Mouse (Mus musculus): Measurements from ENCODE around the gene Agap2. TPM values are rescaled to one million over a fixed set of nuclear protein-coding genes. Genes with fewer than 3 reads are reported as not detected.

Agap2 gene
- polyA plus RNA-seq, 1 experiment from 2014 or later = 0.88 TPM

- Histone ChIP-seq H3K36me3 (replicated peaks; ENCODE audit: insufficient read depth, low read length) (no peaks in the 10 kb centered on the region), H3K4me1 (ENCODE audit: insufficient read depth) (peaks cover 14% of the 10 kb centered on the region), H3K9me3 (ENCODE audit: low read length) (no peaks in the 10 kb centered on the region), H3K27ac (ENCODE audit: low read depth) (no peak overlapping the region), H3K4me3 (ENCODE audit: low read depth, low read length) (no peak overlapping the region), H3K27me3 (ENCODE audit: insufficient read depth, low read length) (0 out of 2 replicates have a peak, but pooled peaks cover under 1% of the 10 kb centered on the region), H3K4me2 (ENCODE audit: low read depth, low read length) (no peak overlapping the region), H3K9ac (replicated peaks) (no peak overlapping the region)
- TF ChIP-seq EP300 (IDR thresholded peaks at IDR 0.05; ENCODE audit: low read depth) (no peak), CTCF (IDR thresholded peaks at IDR 0.05; ENCODE audit: low read depth) (no peak)
- DNase-seq = no peak
- WGBS (ENCODE audit: insufficient replicate concordance) = 90% methylated on average over 9 of the region's 9 CpGs
- no peak for ATAC-seq
Measured at GRCm38 (mm10) chr10:127085052-127085451, 10.0 kb downstream of the Agap2 start.

GRCm38 (mm10) chr10:127085633-127086032 lies 10.5 kb downstream of the Agap2 start:
- peaks cover 6% of the 10 kb centered on the region for H3K27me3 ChIP-seq (ENCODE audit: insufficient read depth, low read length)
- H3K27ac ChIP-seq (ENCODE audit: low read depth) = no peak overlapping the region
- ATAC-seq (no peak), DNase-seq (no peak)
- WGBS (ENCODE audit: insufficient replicate concordance) = 81% methylated on average over 6 of the region's 6 CpGs
- H3K9me3 ChIP-seq (ENCODE audit: low read length) = no peaks in the 10 kb centered on the region
- no peak overlapping the region for H3K4me3 ChIP-seq (ENCODE audit: low read depth, low read length)
- no peak overlapping the region for H3K9ac ChIP-seq (replicated peaks)
- no peak for TF ChIP-seq EP300 (IDR thresholded peaks at IDR 0.05; ENCODE audit: low read depth)
- no peak for TF ChIP-seq CTCF (IDR thresholded peaks at IDR 0.05; ENCODE audit: low read depth)
- peaks cover 12% of the 10 kb centered on the region for H3K4me1 ChIP-seq (ENCODE audit: insufficient read depth)
- H3K4me2 ChIP-seq (ENCODE audit: low read depth, low read length) = no peak overlapping the region
- no peaks in the 10 kb centered on the region for H3K36me3 ChIP-seq (replicated peaks; ENCODE audit: insufficient read depth, low read length)

GRCm38 (mm10) chr10:127090560-127091411 lies 15.7 kb downstream of the Agap2 start:
- Histone ChIP-seq H3K27ac (ENCODE audit: low read depth) (no peak overlapping the region), H3K9ac (replicated peaks) (no peak overlapping the region), H3K4me1 (ENCODE audit: insufficient read depth) (peaks cover 15% of the 10 kb centered on the region), H3K9me3 (ENCODE audit: low read length) (no peaks in the 10 kb centered on the region), H3K36me3 (replicated peaks; ENCODE audit: insufficient read depth, low read length) (peaks cover 10% of the 10 kb centered on the region; the same call in 1 of the 2 replicates), H3K27me3 (ENCODE audit: insufficient read depth, low read length) (peaks cover 19% of the 10 kb centered on the region), H3K4me2 (ENCODE audit: low read depth, low read length) (no peak overlapping the region), H3K4me3 (ENCODE audit: low read depth, low read length) (no peak overlapping the region)
- ATAC-seq (0 out of 2 replicates have a peak, but pooled peaks have one; percentile 11), DNase-seq (peak; percentile 56)
- TF ChIP-seq CTCF (IDR thresholded peaks at IDR 0.05; ENCODE audit: low read depth) (no peak), EP300 (IDR thresholded peaks at IDR 0.05; ENCODE audit: low read depth) (no peak)
- WGBS (ENCODE audit: insufficient replicate concordance) = 60% methylated on average over 56 of the region's 57 CpGs

- Histone ChIP-seq H3K4me1 (ENCODE audit: insufficient read depth) (peaks cover 15% of the 10 kb centered on the region), H3K27me3 (ENCODE audit: insufficient read depth, low read length) (peaks cover 19% of the 10 kb centered on the region), H3K9me3 (ENCODE audit: low read length) (no peaks in the 10 kb centered on the region), H3K4me3 (ENCODE audit: low read depth, low read length) (no peak overlapping the region), H3K9ac (replicated peaks) (no peak overlapping the region), H3K27ac (ENCODE audit: low read depth) (no peak overlapping the region), H3K36me3 (replicated peaks; ENCODE audit: insufficient read depth, low read length) (peaks cover 19% of the 10 kb centered on the region; the same call in 1 of the 2 replicates), H3K4me2 (ENCODE audit: low read depth, low read length) (no peak overlapping the region)
- TF ChIP-seq EP300 (IDR thresholded peaks at IDR 0.05; ENCODE audit: low read depth) (no peak), CTCF (IDR thresholded peaks at IDR 0.05; ENCODE audit: low read depth) (no peak)
- WGBS (ENCODE audit: insufficient replicate concordance) = 63% methylated on average over 47 of the region's 51 CpGs
- ATAC-seq (peak; percentile 10; the same call in 1 of the 2 replicates), DNase-seq (no peak)
Measured at GRCm38 (mm10) chr10:127091507-127092396, 16.7 kb downstream of the Agap2 start.

DNA sequence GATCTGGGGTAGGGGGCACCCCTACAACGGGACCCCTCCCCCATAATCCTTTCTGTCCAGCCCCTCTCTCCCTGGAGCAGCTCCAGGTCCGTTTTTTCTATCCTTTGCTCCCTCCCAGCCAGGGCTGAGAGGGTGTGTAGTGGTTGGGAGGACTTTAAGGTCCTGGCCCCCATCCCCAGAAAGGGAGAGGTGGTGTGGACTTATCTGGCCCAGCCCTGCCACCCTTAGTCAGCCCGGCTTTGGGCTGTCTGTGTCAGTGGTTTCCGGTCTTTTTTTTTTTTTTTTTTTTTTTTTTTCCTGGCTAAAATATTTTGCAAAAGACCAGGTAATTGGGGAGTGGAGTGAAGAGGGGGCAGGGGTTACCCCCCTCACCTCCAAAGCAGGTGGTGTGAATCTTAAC lies 17.7 kb downstream of the Agap2 start:
- H3K27me3 ChIP-seq (ENCODE audit: insufficient read depth, low read length) = peaks cover 19% of the 10 kb centered on the region
- H3K36me3 ChIP-seq (replicated peaks; ENCODE audit: insufficient read depth, low read length) = peaks cover 29% of the 10 kb centered on the region
- no peak overlapping the region for H3K9ac ChIP-seq (replicated peaks)
- no peaks in the 10 kb centered on the region for H3K9me3 ChIP-seq (ENCODE audit: low read length)
- no peak overlapping the region for H3K4me3 ChIP-seq (ENCODE audit: low read depth, low read length)
- no peak for TF ChIP-seq EP300 (IDR thresholded peaks at IDR 0.05; ENCODE audit: low read depth)
- TF ChIP-seq CTCF (IDR thresholded peaks at IDR 0.05; ENCODE audit: low read depth) = no peak
- peaks cover 15% of the 10 kb centered on the region for H3K4me1 ChIP-seq (ENCODE audit: insufficient read depth)
- no peak overlapping the region for H3K4me2 ChIP-seq (ENCODE audit: low read depth, low read length)
- no peak for ATAC-seq
- WGBS (ENCODE audit: insufficient replicate concordance) = 43% methylated on average over 4 of the region's 4 CpGs
- no peak for DNase-seq
- no peak overlapping the region for H3K27ac ChIP-seq (ENCODE audit: low read depth)

- TF ChIP-seq CTCF (IDR thresholded peaks at IDR 0.05; ENCODE audit: low read depth) = no peak
- Histone ChIP-seq H3K4me2 (ENCODE audit: low read depth, low read length) (no peak overlapping the region), H3K9me3 (ENCODE audit: low read length) (no peaks in the 10 kb centered on the region), H3K4me3 (ENCODE audit: low read depth, low read length) (no peak overlapping the region), H3K27me3 (ENCODE audit: insufficient read depth, low read length) (peaks cover 19% of the 10 kb centered on the region), H3K9ac (replicated peaks) (no peak overlapping the region), H3K27ac (ENCODE audit: low read depth) (no peak overlapping the region), H3K4me1 (ENCODE audit: insufficient read depth) (peaks cover 15% of the 10 kb centered on the region), H3K36me3 (replicated peaks; ENCODE audit: insufficient read depth, low read length) (peaks cover 45% of the 10 kb centered on the region)
- DNase-seq (no peak), ATAC-seq (peak; percentile 29)
- 60% methylated on average over 7 of the region's 7 CpGs for WGBS (ENCODE audit: insufficient replicate concordance)
Measured at GRCm38 (mm10) chr10:127094382-127094802, 19.3 kb downstream of the Agap2 start.

Measured in liver, postnatal 0 days (tissue).